Mouse (Mus musculus) CD4-positive, CD25-positive, alpha-beta regulatory T cell, adult 4 months (primary cell): ENCODE data around the gene B3galnt1. TPM values are rescaled to one million over a fixed set of nuclear protein-coding genes. Genes with fewer than 3 reads are reported as not detected.

Experiments used
- polyA plus RNA-seq, 2 experiments: library from polyadenylated mRNA; unstranded; fragments of 100-300 nt; shearing (Covaris generic); gene quantifications; one replicate each; pipeline ENCODE4 v1.2.1; 2017

The B3galnt1 gene
- polyA plus RNA-seq, 2 experiments from 2014 or later = 0.16 TPM; not detected in 1

Other genes starting within 250 kb of the B3galnt1 start
- gene Nmd3, start 123.0 kb upstream of the B3galnt1 start, polyA plus RNA-seq = 100 to 1,000 TPM; 138 to 139 TPM